Mouse (Mus musculus): ENCODE results near the gene Eif3b.
A peak's percentile ranks its signal among the peaks of the same experiment; 100 is the strongest.

The Eif3b gene

DNA sequence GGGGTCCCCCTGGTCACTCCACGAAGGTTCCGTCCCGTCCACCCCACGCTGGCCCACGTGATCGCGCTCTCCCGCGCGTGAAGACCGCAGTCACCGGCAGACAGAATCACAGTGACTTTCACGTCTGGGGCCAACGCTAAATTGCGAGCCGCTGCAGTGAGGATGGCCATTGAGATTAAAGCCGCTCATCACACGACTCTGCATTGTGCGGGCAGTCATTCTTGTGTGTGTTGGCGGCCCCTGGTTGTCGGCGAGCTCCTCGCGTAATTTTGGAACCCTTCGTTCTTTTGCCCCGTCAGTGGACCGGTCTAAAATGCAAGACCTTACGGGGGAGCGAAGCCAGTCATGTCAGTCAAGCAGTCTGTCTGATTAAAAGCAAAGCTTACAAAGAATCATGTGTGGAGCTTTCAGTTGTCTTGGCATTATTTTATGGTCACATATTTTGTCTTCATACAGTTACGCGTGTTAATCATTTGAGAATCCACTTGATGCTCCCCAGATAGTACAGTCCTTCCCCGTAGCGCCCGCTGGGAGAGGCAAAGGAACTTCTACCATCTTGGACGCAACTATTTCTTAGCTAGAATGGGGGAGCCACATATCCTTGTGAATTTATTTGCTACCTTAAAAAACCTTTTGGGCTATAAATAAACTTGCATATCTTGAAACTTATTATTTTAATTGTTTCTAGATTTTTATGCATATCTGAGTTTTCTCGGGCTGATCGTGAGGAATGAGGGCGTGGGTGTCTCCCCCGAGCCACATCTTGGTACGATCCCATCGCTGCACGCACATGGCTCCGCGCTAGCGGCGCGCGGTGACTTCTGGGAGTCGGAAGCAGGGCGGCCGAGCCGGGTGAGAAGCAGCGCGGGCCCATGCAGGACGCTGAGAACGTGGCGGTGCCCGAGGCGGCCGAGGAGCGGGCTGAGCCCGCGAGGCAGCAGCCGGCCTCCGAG is at the start of gene Eif3b:
Eif3b (plus strand) TSS at position 840 of the 953 bp plus-strand sequence.
- no peak for TF ChIP-seq GATA4 (IDR thresholded peaks at IDR 0.05; ENCODE audit: insufficient replicate concordance, low read length)

DNA sequence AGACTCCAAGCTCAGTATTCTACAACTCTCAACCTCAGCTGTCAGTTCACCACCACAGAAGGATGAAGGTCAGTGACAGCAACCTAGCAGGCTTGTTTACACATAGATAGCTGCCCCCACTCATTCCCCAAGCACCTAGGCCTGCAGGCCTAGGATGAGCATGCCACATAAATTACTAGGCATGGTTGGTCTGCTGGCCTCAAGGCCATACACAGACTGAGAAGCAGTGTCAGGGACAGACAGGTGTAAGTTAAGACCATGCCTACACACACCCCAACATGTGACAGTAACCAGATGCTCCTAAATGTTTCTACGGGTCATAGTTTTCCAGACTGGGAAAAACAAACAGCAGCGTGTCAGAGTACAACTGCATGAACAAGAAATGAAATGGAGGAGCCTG is 49.7 kb upstream of the Eif3b start:
- no peak for TF ChIP-seq GATA4 (IDR thresholded peaks at IDR 0.05; ENCODE audit: insufficient replicate concordance, low read length)

DNA sequence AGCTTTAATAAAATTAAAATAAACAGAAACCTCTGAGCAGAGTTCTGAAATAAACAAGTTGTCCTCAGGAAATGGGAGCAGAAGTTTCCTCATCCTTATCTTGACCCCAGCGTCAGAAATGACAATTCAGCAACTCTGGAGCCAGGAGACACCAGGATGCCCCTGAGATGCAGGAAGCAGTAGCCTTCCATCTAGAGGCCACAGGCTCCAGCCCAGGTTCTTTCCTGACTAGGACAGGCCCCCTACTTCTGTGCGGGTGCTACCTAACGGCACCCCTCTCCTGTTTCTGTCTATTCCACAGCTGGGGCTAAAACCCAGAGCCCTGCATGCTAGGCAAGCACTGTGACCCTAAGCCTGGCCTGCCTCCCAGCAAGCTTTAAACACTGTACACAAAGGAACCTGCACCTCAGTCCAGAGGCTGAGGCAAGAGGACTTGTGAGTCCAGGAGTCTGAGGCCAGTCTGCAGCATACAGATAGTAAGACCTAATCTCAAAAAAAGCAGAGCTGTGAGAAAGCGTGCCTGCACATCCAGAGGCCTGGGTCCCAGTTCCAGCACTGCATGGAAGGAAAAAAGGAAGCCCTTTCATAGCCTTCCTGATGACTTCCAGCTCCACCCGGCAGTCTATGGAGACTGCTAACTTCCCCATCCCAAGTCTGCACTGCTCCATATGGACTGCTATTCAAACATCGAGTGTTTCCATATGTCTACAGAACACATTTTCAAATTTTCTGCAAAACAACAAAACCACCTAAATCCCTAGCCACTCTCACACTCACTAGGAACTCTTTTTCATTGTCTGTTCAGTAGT is 48.5 kb upstream of the Eif3b start:
- peak; percentile 84; the same call in 1 of the 2 replicates for TF ChIP-seq GATA4 (IDR thresholded peaks at IDR 0.05; ENCODE audit: insufficient replicate concordance, low read length)

DNA sequence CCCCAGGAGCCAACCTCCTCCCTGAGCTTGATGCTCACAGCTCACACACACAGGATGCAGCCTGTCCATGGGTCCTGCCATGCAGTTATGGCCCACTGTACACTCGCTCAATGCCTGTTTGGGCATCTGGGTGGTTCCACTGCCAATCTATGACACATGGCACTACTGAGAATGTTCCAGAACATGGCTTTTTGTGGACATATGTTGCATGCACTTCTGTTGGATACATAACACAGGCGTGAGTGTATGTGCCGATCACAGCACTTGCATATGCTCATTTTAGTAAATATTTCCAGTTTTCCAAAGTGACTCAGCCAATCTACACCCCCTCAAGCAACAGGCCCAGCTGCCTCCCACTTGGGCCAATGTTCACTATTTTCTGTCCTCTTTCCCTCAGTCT is 47.5 kb upstream of the Eif3b start:
- TF ChIP-seq GATA4 (IDR thresholded peaks at IDR 0.05; ENCODE audit: insufficient replicate concordance, low read length): no peak

DNA sequence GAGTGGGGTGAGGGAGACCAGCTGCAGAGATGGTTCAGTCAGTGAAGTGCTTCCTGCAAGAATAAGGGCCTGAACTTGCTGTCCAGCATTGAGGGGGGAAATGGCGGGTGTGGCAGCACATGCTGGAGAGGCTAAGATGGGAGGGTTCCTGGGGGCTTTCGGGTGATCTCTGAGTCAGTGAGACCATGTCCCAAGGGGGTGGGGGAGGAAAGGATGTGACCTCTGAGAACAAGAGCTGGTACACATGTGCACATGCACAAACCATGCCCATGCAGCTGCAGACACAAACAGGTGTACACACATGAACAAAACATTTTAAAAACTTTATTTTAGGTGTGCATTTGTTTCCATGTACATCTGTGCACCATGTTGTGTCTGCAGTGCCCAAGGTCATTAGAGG is 45.4 kb upstream of the Eif3b start:
- TF ChIP-seq GATA4 (IDR thresholded peaks at IDR 0.05; ENCODE audit: insufficient replicate concordance, low read length): no peak

DNA sequence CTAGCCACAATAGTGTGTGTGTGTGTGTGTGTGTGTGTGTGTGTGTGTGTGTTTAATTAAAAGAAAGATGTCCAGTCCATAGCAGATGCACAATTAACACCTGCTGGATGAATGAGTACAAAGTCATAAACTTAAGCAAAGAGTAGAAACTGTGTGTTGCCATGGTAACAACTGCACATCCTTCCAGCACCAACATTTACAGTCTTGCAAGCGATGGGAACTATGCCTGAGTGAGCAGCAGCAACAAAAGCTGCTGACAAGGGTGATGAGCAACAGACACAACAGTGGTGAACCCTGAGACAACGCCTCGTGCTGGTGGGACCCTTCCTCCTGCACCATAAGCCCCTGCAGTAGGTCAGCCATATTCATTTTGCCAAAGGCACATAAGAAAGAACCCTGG is 44.9 kb upstream of the Eif3b start:
- TF ChIP-seq GATA4 (IDR thresholded peaks at IDR 0.05; ENCODE audit: insufficient replicate concordance, low read length): no peak

DNA sequence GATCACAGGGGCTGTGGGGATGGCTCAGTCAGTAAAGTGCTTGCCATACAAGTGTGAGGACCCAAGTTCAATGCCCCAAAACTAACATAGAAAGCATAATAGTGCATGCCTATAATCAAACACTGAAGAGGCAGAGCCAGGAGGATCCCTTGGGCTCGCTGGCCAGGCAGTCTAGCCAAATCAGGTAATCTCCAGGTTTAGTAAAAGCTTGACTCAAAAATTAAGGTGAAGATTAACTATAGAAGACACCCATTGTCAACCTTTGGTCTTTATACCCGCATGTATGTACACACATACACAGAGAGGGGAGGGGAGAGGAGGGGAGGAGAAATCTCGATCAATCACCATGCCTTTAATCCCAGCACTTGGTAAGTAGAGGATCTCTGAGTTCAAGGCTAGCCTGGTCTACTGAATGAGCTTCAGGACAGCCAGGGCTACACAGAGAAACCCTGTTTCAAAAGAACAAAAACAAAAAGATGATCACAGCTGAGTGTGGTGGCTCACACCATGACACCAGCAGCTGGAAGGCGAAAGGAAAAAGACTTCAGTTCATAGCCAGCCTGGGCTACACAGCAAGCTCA is 43.8 kb upstream of the Eif3b start:
- no peak for TF ChIP-seq GATA4 (IDR thresholded peaks at IDR 0.05; ENCODE audit: insufficient replicate concordance, low read length)

DNA sequence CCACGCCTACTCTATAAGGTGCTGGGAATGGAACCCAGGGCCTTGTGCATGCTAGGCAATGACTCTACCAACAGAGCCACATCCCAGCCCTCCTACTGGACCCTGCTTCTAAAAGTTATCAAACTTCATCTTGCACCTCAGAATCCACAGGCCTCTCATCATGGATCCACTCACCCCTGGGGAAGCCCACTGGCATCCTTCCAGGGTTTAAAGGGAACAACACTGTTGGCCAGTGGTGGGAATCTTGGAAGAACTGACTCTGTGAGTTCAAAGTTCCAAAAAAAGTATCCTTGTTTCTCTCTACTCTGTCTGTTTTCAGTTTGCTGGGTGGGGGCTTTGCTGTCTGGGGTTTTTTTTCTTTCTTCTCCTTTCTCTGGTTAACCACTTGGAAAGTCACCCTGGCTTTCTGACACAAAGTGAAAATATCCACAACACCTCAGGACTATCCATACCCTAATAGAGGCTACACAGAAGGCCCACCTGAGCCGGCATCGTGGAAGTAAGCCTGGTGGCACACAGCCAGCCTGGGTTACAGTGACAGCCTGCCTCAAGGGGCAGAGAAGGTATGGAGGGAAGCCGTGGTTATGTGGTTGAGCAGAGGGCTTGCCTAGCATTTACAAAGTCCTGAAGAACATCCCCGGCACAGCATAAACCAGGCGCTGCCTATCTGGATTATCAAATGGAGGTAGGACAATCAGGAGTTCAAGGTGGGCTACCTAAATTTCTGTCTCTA is 40.8 kb upstream of the Eif3b start:
- no peak for TF ChIP-seq GATA4 (IDR thresholded peaks at IDR 0.05; ENCODE audit: insufficient replicate concordance, low read length)

DNA sequence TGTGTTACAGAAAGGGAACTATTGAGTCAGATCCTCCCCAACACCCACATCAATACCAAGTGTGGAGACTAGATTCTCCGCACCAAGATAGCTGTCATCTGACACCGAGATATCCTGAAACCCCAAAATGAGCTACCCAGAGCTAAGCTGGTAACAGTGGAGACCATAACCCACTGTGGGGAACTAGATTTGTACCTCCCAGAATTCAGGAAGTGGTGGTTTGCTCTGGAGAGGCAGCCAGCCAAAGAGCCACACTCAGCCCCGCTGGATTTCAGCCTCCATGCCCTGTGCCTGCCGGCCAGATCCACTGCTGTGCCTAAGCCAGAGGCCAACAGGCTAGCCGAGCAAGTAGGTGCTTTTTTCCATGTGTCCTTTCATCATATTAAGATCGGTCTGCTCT is 39.8 kb upstream of the Eif3b start:
- no peak for TF ChIP-seq GATA4 (IDR thresholded peaks at IDR 0.05; ENCODE audit: insufficient replicate concordance, low read length)

DNA sequence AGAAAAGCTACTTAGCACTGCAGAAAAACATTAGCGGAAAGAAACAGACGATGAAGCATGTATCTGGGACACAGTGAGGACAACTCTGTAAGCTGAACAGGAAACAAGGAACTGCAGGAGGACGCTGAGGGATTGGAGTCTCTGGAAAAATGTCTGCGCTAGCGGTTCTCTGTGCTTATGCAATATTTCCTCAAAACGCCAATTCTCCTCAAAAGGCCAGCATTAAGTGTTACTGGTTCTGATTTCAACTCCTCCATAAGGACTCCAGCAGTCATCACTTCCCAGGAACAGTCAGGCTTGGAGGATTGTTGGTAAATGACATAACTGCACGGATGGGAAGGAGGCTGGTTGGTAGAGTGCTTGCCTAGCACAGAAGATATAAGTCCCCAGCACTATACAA is 38.0 kb upstream of the Eif3b start:
- no peak for TF ChIP-seq GATA4 (IDR thresholded peaks at IDR 0.05; ENCODE audit: insufficient replicate concordance, low read length)

DNA sequence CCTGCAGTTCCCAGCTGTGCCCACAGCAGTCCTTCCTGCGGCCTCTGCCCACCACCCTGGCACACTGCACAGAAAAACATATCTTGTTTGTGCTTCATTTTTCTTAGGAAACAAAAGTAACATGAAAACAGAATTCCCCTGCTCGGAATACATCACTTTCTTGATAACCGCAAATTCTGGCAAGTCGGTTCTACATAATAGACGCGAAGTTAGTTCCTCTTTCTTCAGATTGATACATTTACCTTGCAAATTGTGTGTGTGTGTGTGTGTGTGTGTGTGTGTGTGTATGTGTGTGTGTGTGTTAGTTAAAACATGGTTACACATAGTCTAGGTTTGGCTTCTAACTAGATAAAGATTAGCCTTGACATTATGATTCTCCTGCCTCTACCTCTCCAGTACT is 36.4 kb upstream of the Eif3b start:
- no peak for TF ChIP-seq GATA4 (IDR thresholded peaks at IDR 0.05; ENCODE audit: insufficient replicate concordance, low read length)

DNA sequence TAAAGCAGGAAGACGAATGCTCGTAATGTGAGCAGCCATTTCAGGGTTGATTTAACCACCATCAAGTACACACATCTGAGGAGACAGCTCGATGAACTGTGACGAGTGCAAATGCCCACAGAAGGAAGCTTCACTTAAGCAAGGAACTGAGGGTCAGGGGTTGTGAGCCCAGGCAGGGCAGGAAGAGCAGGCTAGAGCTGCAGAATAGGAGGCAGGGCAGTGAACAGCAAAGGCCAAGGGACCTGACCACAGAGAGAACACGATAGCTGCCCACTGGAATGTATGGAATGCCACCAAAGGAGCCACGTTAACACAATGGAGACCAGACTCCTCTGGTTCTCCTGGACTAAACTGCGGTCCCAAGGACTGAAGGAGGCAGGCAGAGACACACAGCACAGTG is 35.6 kb upstream of the Eif3b start:
- TF ChIP-seq GATA4 (IDR thresholded peaks at IDR 0.05; ENCODE audit: insufficient replicate concordance, low read length): no peak

DNA sequence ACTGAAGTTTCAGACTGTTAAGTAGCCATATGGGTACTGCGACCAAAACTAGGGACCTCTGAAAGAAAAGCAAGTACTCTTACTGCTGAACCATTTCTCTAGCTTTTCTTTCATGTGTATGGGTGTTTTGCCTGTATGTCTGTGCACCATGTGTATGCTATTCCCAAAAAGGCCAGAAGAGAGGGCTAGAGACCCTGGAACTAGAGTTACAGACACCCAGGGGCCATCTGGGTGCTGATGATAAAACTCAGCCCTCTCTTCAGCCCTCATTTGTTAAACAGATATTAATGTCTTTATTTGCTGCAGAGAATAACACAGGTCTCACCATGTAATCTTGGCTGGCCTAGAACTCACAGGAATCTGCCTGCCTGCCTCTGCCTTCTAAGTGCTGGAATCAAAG is 34.7 kb upstream of the Eif3b start:
- no peak for TF ChIP-seq GATA4 (IDR thresholded peaks at IDR 0.05; ENCODE audit: insufficient replicate concordance, low read length)

DNA sequence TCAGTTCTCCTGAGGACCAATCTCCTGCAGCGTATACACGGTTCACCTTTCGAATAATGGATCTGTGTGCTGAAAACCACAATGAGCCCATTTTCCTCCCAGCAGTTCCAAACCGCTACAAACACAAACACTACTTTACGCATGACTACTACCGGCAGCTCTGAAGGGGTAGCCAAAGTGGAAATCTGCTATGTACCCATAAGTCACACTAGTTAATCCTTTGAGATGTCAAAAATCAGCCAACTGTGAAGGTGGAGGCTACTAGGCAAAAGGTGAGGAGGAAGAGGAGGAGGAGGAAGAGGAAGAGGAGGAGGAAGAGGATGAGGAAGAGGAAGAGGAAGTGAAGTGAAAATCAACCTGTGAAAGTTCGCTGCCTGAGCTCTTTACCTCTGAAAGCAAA is 31.9 kb upstream of the Eif3b start:
- TF ChIP-seq GATA4 (IDR thresholded peaks at IDR 0.05; ENCODE audit: insufficient replicate concordance, low read length): no peak
